25 mouse cellular contexts compared by ENCODE assay signal in genomic region chr6:91345091-91345490, GRCm38 (mm10).
DNase-seq lines count a peak whose midpoint lies in the region; ATAC-seq and TF ChIP-seq lines count a peak whose summit lies in the region.
"Had no signal": no experiment of that assay in that cellular context is flagged by ENCODE, and none has a peak within 500 bp of the region (broad histone marks: within the 10 kb centered on the region; RNA-seq: fewer than 3 reads in every experiment).

No protein-coding gene starts in this region.

- H3K36me3 ChIP-seq in hindbrain, embryonic 10.5 days: no peaks in the 10 kb centered on the region
- H3K36me3 ChIP-seq in hindbrain, postnatal 0 days (ENCODE audit: insufficient read depth, low read length): no peaks in the 10 kb centered on the region
- no peaks in the 10 kb centered on the region for H3K36me3 ChIP-seq in midbrain, embryonic 12.5 days
- H3K36me3 ChIP-seq in midbrain, embryonic 16.5 days (ENCODE audit: control insufficient read depth, insufficient read depth, low read length): no peaks in the 10 kb centered on the region
- H3K36me3 ChIP-seq in forebrain, embryonic 15.5 days: no peaks in the 10 kb centered on the region
- H3K36me3 ChIP-seq: embryonic facial prominence, embryonic 13.5 days; G1E; heart, embryonic 15.5 days; stomach, embryonic 15.5 days had no signal

- H3K9ac ChIP-seq in hindbrain, postnatal 0 days (replicated peaks; ENCODE audit: low read length): no peak overlapping the region
- H3K9ac ChIP-seq in midbrain, embryonic 12.5 days (replicated peaks): no peak overlapping the region
- H3K9ac ChIP-seq in midbrain, embryonic 16.5 days (ENCODE audit: low read depth, low read length): no peak overlapping the region
- H3K9ac ChIP-seq in forebrain, embryonic 15.5 days (replicated peaks): no peak overlapping the region
- H3K9ac ChIP-seq: embryonic facial prominence, embryonic 13.5 days; heart, embryonic 15.5 days; stomach, embryonic 15.5 days had no signal

- peak; percentile 27 for DNase-seq in hindbrain, embryonic 10.5 days (ENCODE audit: low spot score)
- no peak for DNase-seq in hindbrain, postnatal 0 days (ENCODE audit: low spot score)
- DNase-seq in retina, embryonic 14.5 days (ENCODE audit: low spot score): peak; percentile 43
- no peak for DNase-seq in thymus, postnatal 36 days
- DNase-seq: adrenal gland, adult 2 months; B cell, adult 2 months; cerebellum, adult 11 months; cerebellum, adult 9-11 months; gastrocnemius, adult 2 months; heart, postnatal 36 days; kidney, adult 8-10 months; kidney, postnatal 10 days; lung, postnatal 4 days; right cerebral cortex, adult 18-20 months; thymus, adult 18-20 months; thymus, postnatal 4 days had no signal

- H3K4me3 ChIP-seq in hindbrain, embryonic 10.5 days: no peak overlapping the region
- H3K4me3 ChIP-seq in hindbrain, postnatal 0 days (ENCODE audit: low read length): no peak overlapping the region
- no peak overlapping the region for H3K4me3 ChIP-seq in midbrain, embryonic 12.5 days
- no peak overlapping the region for H3K4me3 ChIP-seq in midbrain, embryonic 16.5 days (ENCODE audit: low read depth, low read length)
- H3K4me3 ChIP-seq in forebrain, embryonic 15.5 days: no peak overlapping the region
- H3K4me3 ChIP-seq: embryonic facial prominence, embryonic 13.5 days; erythroblast, embryonic 14.5 days; gastrocnemius, adult 2 months; heart, embryonic 15.5 days; stomach, embryonic 15.5 days had no signal

- 41% methylated on average over 5 of the region's 5 CpGs for WGBS in hindbrain, embryonic 10.5 days
- WGBS in hindbrain, postnatal 0 days: 51% methylated on average over 5 of the region's 5 CpGs
- 42% methylated on average over 5 of the region's 5 CpGs for WGBS in midbrain, embryonic 12.5 days
- 37% methylated on average over 5 of the region's 5 CpGs for WGBS in midbrain, embryonic 16.5 days
- WGBS in forebrain, embryonic 15.5 days: 38% methylated on average over 5 of the region's 5 CpGs

- no peaks in the 10 kb centered on the region for H3K9me3 ChIP-seq in hindbrain, embryonic 10.5 days
- no peaks in the 10 kb centered on the region for H3K9me3 ChIP-seq in hindbrain, postnatal 0 days (ENCODE audit: low read length)
- no peaks in the 10 kb centered on the region for H3K9me3 ChIP-seq in midbrain, embryonic 12.5 days
- H3K9me3 ChIP-seq in midbrain, embryonic 16.5 days (replicated peaks; ENCODE audit: control insufficient read depth, low read length, poor library complexity, severe bottlenecking): no peaks in the 10 kb centered on the region
- no peaks in the 10 kb centered on the region for H3K9me3 ChIP-seq in forebrain, embryonic 15.5 days
- H3K9me3 ChIP-seq: embryonic facial prominence, embryonic 13.5 days; G1E; heart, embryonic 15.5 days; stomach, embryonic 15.5 days had no signal

- peaks cover 36% of the 10 kb centered on the region for H3K27me3 ChIP-seq in hindbrain, embryonic 10.5 days (ENCODE audit: insufficient read depth, poor library complexity, severe bottlenecking)
- H3K27me3 ChIP-seq in hindbrain, postnatal 0 days (ENCODE audit: insufficient read depth, low read length): no peaks in the 10 kb centered on the region
- peaks cover 48% of the 10 kb centered on the region for H3K27me3 ChIP-seq in midbrain, embryonic 12.5 days
- H3K27me3 ChIP-seq in midbrain, embryonic 16.5 days (ENCODE audit: control insufficient read depth, insufficient read depth, low read depth, low read length): no peaks in the 10 kb centered on the region
- no peaks in the 10 kb centered on the region for H3K27me3 ChIP-seq in forebrain, embryonic 15.5 days
- H3K27me3 ChIP-seq: stomach, embryonic 15.5 days had no signal

- peaks cover 73% of the 10 kb centered on the region for H3K4me1 ChIP-seq in hindbrain, embryonic 10.5 days (replicated peaks)
- H3K4me1 ChIP-seq in hindbrain, postnatal 0 days (ENCODE audit: insufficient read depth, low read length): peaks cover 25% of the 10 kb centered on the region
- peaks cover 70% of the 10 kb centered on the region for H3K4me1 ChIP-seq in midbrain, embryonic 12.5 days
- H3K4me1 ChIP-seq in midbrain, embryonic 16.5 days (ENCODE audit: control insufficient read depth, insufficient read depth, low read length): peaks cover 33% of the 10 kb centered on the region
- H3K4me1 ChIP-seq in forebrain, embryonic 15.5 days: peaks cover 69% of the 10 kb centered on the region
- H3K4me1 ChIP-seq: heart, embryonic 15.5 days; stomach, embryonic 15.5 days had no signal

- peak overlapping the region; percentile 88 for H3K27ac ChIP-seq in hindbrain, embryonic 10.5 days
- H3K27ac ChIP-seq in hindbrain, postnatal 0 days: no peak overlapping the region
- peak overlapping the region; percentile 90 for H3K27ac ChIP-seq in midbrain, embryonic 12.5 days (replicated peaks)
- no peak overlapping the region for H3K27ac ChIP-seq in midbrain, embryonic 16.5 days (ENCODE audit: low read length)
- H3K27ac ChIP-seq in forebrain, embryonic 15.5 days (replicated peaks): peak overlapping the region; percentile 93
- H3K27ac ChIP-seq: embryonic facial prominence, embryonic 13.5 days; gastrocnemius, adult 2 months; heart, embryonic 15.5 days; stomach, embryonic 15.5 days had no signal

- no peak for ATAC-seq in hindbrain, postnatal 0 days
- peak; percentile 5; the same call in 1 of the 2 replicates for ATAC-seq in midbrain, embryonic 12.5 days (ENCODE audit: low FRiP score, low read depth)
- ATAC-seq in midbrain, embryonic 16.5 days: no peak
- ATAC-seq in forebrain, embryonic 15.5 days (replicated peaks): no peak
- ATAC-seq: inflammation-experienced regulatory T-cells, adult 6 months had no signal

- H3K4me2 ChIP-seq in hindbrain, postnatal 0 days (ENCODE audit: low read depth, low read length): no peak overlapping the region
- H3K4me2 ChIP-seq in midbrain, embryonic 12.5 days (replicated peaks): no peak overlapping the region
- H3K4me2 ChIP-seq in midbrain, embryonic 16.5 days (ENCODE audit: low read length): no peak overlapping the region
- H3K4me2 ChIP-seq in forebrain, embryonic 15.5 days (replicated peaks): no peak overlapping the region
- H3K4me2 ChIP-seq: embryonic facial prominence, embryonic 13.5 days; heart, embryonic 15.5 days; stomach, embryonic 15.5 days had no signal

- TF ChIP-seq CTCF in hindbrain, postnatal 0 days (IDR thresholded peaks at IDR 0.05; ENCODE audit: low read depth): no peak

Comparison
In these comparisons a context has a peak if more than half of its experiments do, and no peak if none do; other contexts are left out.
1. DNase-seq: peak in hindbrain, embryonic 10.5 days (single experiment) and retina, embryonic 14.5 days (single experiment); none in hindbrain, postnatal 0 days (single experiment) and thymus, postnatal 36 days (0 of 2).
2. H3K27ac ChIP-seq: peak in hindbrain, embryonic 10.5 days (single experiment), midbrain, embryonic 12.5 days (single experiment) and forebrain, embryonic 15.5 days (single experiment); none in hindbrain, postnatal 0 days (single experiment) and midbrain, embryonic 16.5 days (single experiment).